Mouse (Mus musculus) embryonic facial prominence, embryonic 15.5 days (tissue): Measurements from ENCODE around the gene Phxr2. TPM values are rescaled to one million over a fixed set of nuclear protein-coding genes. Genes with fewer than 3 reads are reported as not detected.
A peak's percentile ranks its signal among the peaks of the same experiment; 100 is the strongest.

Experiments
- ATAC-seq: fragments of 200-750 bp; cut with Nextera tagmentation; 2 replicates; pipeline ENCODE4 v1.8.0; 2017; ENCODE audit warnings: low read depth, moderate TSS enrichment; ENCODE audit not compliant: insufficient number of reproducible peaks, low FRiP score, low TSS enrichment
- H3K27ac ChIP-seq: fragments of 300-500 bp; sonication (generic); replicated peaks from 2 replicates; pipeline ENCODE4 v1.5.1; 2015; ENCODE audit warnings: mild to moderate bottlenecking, inconsistent platforms
- H3K27me3 ChIP-seq: fragments of 300-500 bp; sonication (generic); 2 replicates; pipeline ENCODE4 v1.6.1; 2015; ENCODE audit warnings: inconsistent platforms
- H3K36me3 ChIP-seq: fragments of 300-500 bp; sonication (generic); 2 replicates; pipeline ENCODE4 v1.6.1; 2015; ENCODE audit warnings: mild to moderate bottlenecking, inconsistent platforms
- H3K4me1 ChIP-seq: fragments of 300-500 bp; sonication (generic); 2 replicates; pipeline ENCODE4 v1.6.1; 2015; ENCODE audit warnings: inconsistent platforms
- H3K4me2 ChIP-seq: fragments of 300-500 bp; sonication (generic); replicated peaks from 2 replicates; pipeline ENCODE4 v1.6.1; 2015; ENCODE audit warnings: mild to moderate bottlenecking, inconsistent platforms
- H3K4me3 ChIP-seq: fragments of 300-500 bp; sonication (generic); replicated peaks from 2 replicates; pipeline ENCODE4 v1.5.1; 2015; ENCODE audit warnings: mild to moderate bottlenecking, inconsistent platforms
- H3K9ac ChIP-seq: fragments of 300-500 bp; sonication (generic); 2 replicates; pipeline ENCODE4 v1.6.1; 2015; ENCODE audit warnings: inconsistent platforms
- H3K9me3 ChIP-seq: fragments of 300-500 bp; sonication (generic); replicated peaks from 2 replicates; pipeline ENCODE4 v1.6.1; 2016; ENCODE audit warnings: inconsistent platforms
- WGBS: fragments of 180-500 bp; shearing (Covaris S2); methylation state at CpG from one replicate; pipeline ENCODE4 v1.1.7; 2015; 5-methylcytosine and 5-hydroxymethylcytosine counted together
- polyA plus RNA-seq: library from polyadenylated mRNA; unstranded; fragments of >200 nt; fragmentation: Nextera tagmentation; extraction: Ambion mirVana; gene quantifications from 2 replicates; pipeline ENCODE4 v1.2.1, GENCODE M21; 2015

Phxr2 gene
- polyA plus RNA-seq, 1 experiment from 2014 or later, result not detected

DNA sequence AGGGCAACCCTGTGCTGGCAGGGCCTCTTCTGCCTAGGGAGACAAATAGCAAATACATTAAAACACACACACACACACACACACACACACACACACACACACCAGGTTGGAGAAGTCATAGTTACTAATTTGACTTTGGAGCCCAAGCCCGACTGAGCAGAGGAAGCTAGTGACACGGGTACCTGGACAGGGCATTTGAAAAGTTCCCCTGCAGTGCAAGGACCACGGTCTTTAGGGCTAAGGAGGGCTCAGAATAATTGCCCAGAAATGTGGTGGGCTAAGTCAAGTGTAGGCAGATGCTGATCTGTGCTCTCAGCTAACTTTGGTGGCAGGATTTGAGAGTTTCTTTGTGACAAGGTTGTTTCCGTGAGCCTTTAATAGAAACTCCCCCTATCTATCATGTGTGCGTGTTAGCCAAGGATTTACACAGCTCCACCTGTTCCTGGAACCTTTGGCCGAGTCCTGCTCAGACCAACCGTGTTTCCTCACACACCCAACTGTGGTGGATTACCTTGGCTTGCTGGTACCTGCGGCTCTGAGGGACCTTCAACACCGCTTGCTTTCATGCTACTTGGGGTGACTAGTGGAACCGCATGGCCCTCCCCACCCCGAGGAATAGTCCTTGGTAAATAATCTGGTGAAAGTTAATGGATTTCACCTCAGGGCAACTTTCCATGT, 6.6 kb upstream of the Phxr2 start:
- Histone ChIP-seq H3K27me3 (no peaks in the 10 kb centered on the region), H3K36me3 (peaks cover 11% of the 10 kb centered on the region; the same call in 1 of the 2 replicates), H3K27ac (no peak overlapping the region), H3K4me3 (no peak overlapping the region), H3K4me1 (peaks cover 18% of the 10 kb centered on the region; the same call in 1 of the 2 replicates), H3K9me3 (no peaks in the 10 kb centered on the region), H3K4me2 (no peak overlapping the region), H3K9ac (no peak overlapping the region)
- no peak for ATAC-seq
- 87% methylated on average over 11 of the region's 11 CpGs for WGBS

DNA sequence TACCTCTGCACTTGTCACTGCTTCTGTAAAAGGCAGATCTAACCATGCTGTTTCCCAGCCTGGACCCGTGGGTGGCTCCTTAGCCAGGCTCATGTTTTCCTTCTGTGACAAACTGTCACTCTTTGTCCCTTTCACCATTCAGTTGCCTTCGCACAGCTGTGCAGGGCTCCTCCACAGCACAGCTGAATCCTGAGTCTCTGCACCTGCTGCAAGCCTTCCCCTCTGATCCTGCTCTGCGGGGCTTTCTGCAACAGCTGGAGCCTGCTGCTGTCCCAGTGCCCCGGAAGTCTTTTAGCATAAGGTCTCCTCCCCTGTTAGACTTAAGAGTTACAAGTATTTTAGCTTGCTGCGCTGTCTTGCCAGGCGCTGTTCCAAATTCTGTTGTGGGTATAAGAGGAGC, 6.1 kb upstream of the Phxr2 start:
- 75% methylated on average over 6 of the region's 6 CpGs for WGBS
- peaks cover 19% of the 10 kb centered on the region; the same call in 1 of the 2 replicates for H3K4me1 ChIP-seq
- 0 out of 2 replicates have a peak, but pooled peaks have one; percentile 16 for ATAC-seq

DNA sequence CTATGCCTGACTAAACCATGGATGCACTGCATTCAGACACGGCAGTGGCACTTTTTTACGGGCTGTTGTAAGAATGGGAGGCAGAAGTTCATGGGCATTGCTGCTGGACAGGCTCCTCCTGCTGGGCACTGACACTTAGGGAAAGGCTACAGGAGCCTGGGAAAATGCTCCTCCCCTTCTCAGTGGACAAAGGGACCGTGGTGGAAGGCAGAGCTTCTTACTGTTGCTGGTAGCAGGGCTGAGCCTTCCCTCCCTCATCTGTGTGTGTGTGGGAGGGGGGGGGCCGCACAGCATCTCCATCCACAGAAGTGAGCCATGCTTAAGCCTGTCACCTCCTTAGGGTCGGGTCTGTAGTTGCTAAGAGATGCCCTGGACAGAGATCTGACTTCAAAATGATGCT, 5.2 kb upstream of the Phxr2 start:
- ATAC-seq, result no peak

More for the DNA sequence above, 6.1 kb upstream of the Phxr2 start:
- no peak overlapping the region for H3K4me3 ChIP-seq
- H3K9ac ChIP-seq, result no peak overlapping the region
- no peak overlapping the region for H3K27ac ChIP-seq
- H3K27me3 ChIP-seq, result no peaks in the 10 kb centered on the region
- H3K4me2 ChIP-seq, result no peak overlapping the region
- H3K9me3 ChIP-seq, result no peaks in the 10 kb centered on the region
- peaks cover 11% of the 10 kb centered on the region; the same call in 1 of the 2 replicates for H3K36me3 ChIP-seq

DNA sequence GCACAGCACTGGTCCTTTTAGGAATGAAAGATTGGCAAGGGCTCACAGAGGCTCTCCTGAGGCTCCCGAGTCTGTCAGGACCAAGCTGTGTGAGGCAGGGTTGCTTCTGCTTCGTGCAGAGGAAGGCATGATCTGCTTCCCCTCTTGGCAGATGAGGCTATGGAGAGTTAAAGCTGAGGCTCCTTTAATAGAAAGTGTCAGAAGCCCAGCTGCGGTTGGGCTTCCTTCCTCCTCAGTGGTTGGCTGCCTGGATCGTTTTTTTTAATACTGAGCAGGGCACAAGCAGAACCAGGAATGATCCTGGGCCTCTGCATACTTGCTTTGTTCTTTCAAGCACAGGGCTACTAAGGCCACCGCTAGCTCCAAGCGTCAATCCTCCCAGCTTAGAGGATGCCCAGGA, 4.5 kb upstream of the Phxr2 start:
- Histone ChIP-seq H3K4me2 (no peak overlapping the region), H3K36me3 (peaks cover 11% of the 10 kb centered on the region; the same call in 1 of the 2 replicates), H3K4me3 (no peak overlapping the region), H3K9ac (no peak overlapping the region), H3K27ac (no peak overlapping the region), H3K9me3 (no peaks in the 10 kb centered on the region), H3K27me3 (no peaks in the 10 kb centered on the region), H3K4me1 (peaks cover 19% of the 10 kb centered on the region; the same call in 1 of the 2 replicates)
- ATAC-seq, result no peak
- 36% methylated on average over 6 of the region's 6 CpGs for WGBS

More for the DNA sequence above, 5.2 kb upstream of the Phxr2 start:
- Histone ChIP-seq H3K4me1 (peaks cover 19% of the 10 kb centered on the region; the same call in 1 of the 2 replicates), H3K9ac (no peak overlapping the region), H3K9me3 (no peaks in the 10 kb centered on the region), H3K36me3 (peaks cover 11% of the 10 kb centered on the region; the same call in 1 of the 2 replicates), H3K27me3 (no peaks in the 10 kb centered on the region), H3K4me3 (no peak overlapping the region), H3K27ac (no peak overlapping the region), H3K4me2 (no peak overlapping the region)
- 72% methylated on average over 5 of the region's 5 CpGs for WGBS

DNA sequence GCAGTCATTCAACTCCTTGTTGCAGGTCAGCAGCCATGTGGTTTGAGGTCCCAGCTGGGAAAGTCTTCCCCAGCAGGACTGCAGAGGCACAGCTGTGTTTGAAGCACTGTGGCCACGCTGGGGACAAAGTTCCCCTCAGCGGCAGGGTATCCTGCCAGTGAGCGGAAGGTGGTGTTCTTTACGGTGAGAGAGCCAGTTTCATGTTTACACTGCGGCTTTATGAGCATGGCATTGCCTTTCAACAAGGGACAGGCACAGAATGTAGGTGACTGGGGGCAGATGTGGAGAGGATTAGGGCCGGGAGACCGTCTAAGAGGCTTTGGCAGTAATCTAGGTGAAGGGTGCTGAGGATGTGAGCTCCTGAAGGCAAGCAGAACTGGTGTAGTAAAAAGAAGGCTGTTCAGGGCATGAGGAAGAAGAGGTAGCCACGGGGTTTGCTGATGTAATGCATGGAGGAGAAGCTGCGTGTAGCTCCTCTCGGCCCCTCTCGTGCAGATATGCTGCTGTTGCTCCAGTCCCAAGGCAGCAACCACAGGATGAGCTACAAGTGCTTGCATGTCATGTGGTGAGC, 1.7 kb upstream of the Phxr2 start:
- Histone ChIP-seq H3K9ac (no peak overlapping the region), H3K4me3 (no peak overlapping the region), H3K4me2 (no peak overlapping the region), H3K9me3 (no peaks in the 10 kb centered on the region), H3K4me1 (peaks cover 19% of the 10 kb centered on the region; the same call in 1 of the 2 replicates), H3K27me3 (no peaks in the 10 kb centered on the region), H3K27ac (no peak overlapping the region), H3K36me3 (peaks cover 5% of the 10 kb centered on the region; the same call in 1 of the 2 replicates)
- ATAC-seq, result no peak
- WGBS, result 64% methylated on average over 11 of the region's 11 CpGs

DNA sequence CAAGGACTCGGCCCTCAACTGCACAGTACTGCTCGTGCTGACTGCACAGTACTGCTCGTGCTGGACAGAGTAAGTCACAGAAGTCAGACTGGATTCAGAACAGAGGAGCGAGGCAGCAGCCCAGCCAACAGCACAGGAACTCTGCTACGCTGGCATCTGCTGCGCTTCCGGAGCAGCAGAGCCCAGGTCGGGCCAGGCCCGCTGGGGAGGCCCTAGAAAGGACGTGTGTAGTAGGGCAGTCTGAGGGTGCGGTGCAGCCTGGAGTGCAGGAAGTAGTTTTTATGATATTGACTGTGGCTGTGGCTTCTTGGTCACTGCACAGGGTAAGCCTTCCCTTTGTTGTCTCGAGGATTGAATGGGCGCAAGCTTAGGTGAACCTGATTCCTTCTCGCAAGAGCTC, 829 bp upstream of the Phxr2 start:
- Histone ChIP-seq H3K27me3 (no peaks in the 10 kb centered on the region), H3K36me3 (peaks cover 5% of the 10 kb centered on the region; the same call in 1 of the 2 replicates), H3K9ac (no peak overlapping the region), H3K4me3 (no peak overlapping the region), H3K9me3 (no peaks in the 10 kb centered on the region), H3K4me1 (peaks cover 19% of the 10 kb centered on the region; the same call in 1 of the 2 replicates), H3K27ac (no peak overlapping the region), H3K4me2 (no peak overlapping the region)
- 89% methylated on average over 14 of the region's 14 CpGs for WGBS
- no peak for ATAC-seq

DNA sequence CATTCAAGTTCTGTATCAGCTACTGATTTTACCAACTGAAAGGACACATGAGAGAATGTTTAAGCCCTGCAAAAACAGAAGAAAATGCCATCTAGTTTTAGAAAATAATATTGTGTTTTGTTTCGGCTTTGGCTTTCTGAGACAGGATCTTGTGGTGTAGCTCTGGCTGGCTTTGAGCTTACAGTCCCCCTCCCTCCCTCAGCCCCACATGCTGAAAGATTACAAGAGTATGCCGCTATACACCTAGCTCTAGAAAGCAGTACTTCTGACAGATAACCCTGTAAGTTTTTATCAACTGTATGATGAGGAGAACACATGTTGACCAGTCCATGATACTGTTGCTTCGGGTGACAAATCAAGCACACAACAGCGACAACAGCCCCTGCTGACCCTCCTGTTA, 6.7 kb downstream of the Phxr2 start:
- no peak overlapping the region for H3K27ac ChIP-seq
- H3K4me3 ChIP-seq, result no peak overlapping the region
- H3K9ac ChIP-seq, result no peak overlapping the region
- 80% methylated on average over 4 of the region's 4 CpGs for WGBS
- H3K9me3 ChIP-seq, result no peaks in the 10 kb centered on the region
- no peaks in the 10 kb centered on the region for H3K36me3 ChIP-seq
- H3K27me3 ChIP-seq, result no peaks in the 10 kb centered on the region
- peaks cover 14% of the 10 kb centered on the region for H3K4me1 ChIP-seq
- H3K4me2 ChIP-seq, result no peak overlapping the region
- ATAC-seq, result no peak

DNA sequence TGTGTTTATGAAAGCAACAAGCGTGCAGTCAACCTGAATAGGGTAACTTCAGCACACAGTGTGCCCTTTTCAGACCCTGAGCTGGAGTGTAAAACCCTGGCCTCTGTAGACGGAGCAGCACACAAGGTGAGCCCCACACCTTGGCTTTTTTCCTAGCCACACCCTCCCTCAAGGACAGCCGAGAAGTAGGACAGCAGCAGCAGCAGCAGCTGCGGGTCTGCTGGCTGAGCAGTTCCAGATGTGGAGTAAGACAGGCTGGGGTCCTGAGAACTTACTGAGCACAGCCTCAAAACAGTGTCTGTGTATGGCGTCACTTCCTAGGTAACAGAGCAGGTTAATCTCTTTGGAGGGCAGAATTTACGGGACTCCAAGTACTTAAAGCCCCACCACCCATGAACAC, 7.4 kb downstream of the Phxr2 start:
- Histone ChIP-seq H3K9ac (no peak overlapping the region), H3K4me1 (peaks cover 14% of the 10 kb centered on the region), H3K4me2 (no peak overlapping the region), H3K27ac (no peak overlapping the region), H3K4me3 (no peak overlapping the region), H3K9me3 (no peaks in the 10 kb centered on the region), H3K36me3 (no peaks in the 10 kb centered on the region), H3K27me3 (no peaks in the 10 kb centered on the region)
- WGBS, result 36% methylated on average over 6 of the region's 6 CpGs
- 0 out of 2 replicates have a peak, but pooled peaks have one; percentile 37 for ATAC-seq

DNA sequence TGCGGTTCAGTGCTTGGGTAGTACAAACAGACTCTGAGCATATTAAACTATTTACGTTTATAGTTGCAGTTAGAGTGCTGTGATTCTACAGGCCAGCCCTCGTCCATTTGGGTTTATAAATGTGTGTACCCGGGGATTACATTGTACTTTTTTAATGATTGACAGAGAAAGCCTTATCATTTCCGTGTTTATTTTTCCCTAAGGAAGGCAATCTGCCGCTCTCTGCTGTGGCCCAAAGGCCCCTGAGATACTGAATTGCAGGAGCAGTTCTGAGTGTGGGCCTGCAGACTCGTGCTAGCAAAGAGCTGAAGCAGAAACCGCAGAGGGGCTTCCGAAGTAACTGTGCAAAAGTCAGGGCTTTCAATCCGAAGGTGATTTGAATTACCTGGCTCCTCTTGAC, 8.2 kb downstream of the Phxr2 start:
- ATAC-seq, result no peak
- no peak overlapping the region for H3K4me3 ChIP-seq
- H3K4me2 ChIP-seq, result no peak overlapping the region
- no peak overlapping the region for H3K9ac ChIP-seq
- H3K27ac ChIP-seq, result no peak overlapping the region
- no peaks in the 10 kb centered on the region for H3K36me3 ChIP-seq
- no peaks in the 10 kb centered on the region for H3K27me3 ChIP-seq
- 67% methylated on average over 10 of the region's 10 CpGs for WGBS
- H3K9me3 ChIP-seq, result no peaks in the 10 kb centered on the region
- peaks cover 14% of the 10 kb centered on the region for H3K4me1 ChIP-seq

DNA sequence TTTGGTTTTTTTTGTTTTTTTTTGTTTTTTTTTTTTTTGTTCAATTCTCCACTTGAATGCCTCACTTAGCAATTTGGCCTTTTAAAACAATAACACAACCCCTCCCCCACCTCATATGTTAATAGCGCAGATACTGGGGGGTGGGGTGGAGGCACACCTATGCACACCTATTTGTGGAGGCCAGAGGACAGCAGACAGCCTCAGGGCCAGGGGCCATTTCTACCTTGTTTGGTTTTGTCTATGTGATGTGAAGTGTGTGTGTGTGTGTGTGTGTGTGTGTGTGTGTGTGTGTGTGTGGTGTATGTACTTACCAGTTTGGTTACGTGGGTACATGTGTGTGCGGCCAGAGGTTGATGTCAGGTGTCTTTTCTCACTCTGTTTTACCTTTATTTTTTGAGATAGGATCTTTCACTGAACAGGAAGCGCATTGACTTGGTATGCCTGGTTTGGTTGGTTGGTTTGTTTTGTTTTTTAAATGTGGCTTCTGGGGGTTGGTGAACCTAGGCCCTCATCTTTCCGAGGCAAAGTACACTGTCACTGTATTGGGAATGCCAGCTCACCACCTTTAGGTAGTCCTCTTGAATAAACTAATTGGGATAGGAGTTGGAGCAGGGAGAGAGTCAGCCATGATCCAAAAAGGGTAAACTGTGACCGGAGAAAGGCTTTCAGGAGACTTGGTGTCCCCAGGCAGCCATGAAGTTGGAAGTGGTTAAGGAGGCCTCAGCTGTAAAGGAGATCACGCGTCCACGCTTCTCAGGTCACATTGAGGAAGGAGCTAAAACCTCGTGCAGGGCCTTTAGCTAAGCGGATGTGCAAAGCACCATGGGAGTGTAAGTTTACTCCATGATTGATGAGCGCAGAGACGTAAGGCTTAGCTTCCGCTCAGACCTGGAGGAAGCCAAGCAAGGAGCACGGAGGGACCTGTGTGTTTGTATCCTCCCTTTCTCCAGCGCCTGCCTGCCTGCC, 9.2 kb downstream of the Phxr2 start:
- Histone ChIP-seq H3K4me2 (no peak overlapping the region), H3K9me3 (no peaks in the 10 kb centered on the region), H3K27ac (no peak overlapping the region), H3K36me3 (no peaks in the 10 kb centered on the region), H3K9ac (no peak overlapping the region), H3K4me3 (no peak overlapping the region), H3K27me3 (no peaks in the 10 kb centered on the region), H3K4me1 (peaks cover 14% of the 10 kb centered on the region)
- 85% methylated on average over 16 of the region's 16 CpGs for WGBS
- ATAC-seq, result no peak

DNA sequence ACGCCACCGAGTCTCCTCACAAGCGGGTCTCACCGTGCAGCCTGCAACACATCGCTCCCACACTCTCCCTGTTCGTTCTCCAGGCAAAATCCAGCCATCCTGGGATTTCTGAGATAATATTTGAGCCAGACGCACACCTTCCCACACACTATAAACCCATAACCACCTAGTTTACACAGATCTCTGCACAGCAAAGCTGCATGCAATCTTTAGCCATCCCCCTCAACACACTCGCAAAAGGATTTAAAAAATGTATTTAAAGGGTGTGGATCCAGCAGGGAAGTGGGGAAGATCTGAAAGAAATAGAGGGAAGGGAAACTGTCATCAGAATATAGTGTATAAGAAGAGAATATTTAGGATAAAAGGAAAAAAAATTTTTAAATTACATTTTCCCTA, 9.9 kb downstream of the Phxr2 start:
- WGBS, result 67% methylated on average over 8 of the region's 8 CpGs
- H3K4me3 ChIP-seq, result no peak overlapping the region
- H3K36me3 ChIP-seq, result no peaks in the 10 kb centered on the region
- no peaks in the 10 kb centered on the region for H3K27me3 ChIP-seq
- H3K4me1 ChIP-seq, result peaks cover 14% of the 10 kb centered on the region
- no peak overlapping the region for H3K4me2 ChIP-seq
- no peak overlapping the region for H3K27ac ChIP-seq
- ATAC-seq, result no peak
- H3K9ac ChIP-seq, result no peak overlapping the region
- no peaks in the 10 kb centered on the region for H3K9me3 ChIP-seq
